Mouse (Mus musculus): ENCODE results near the gene Ssna1.

The Ssna1 gene

GRCm38 (mm10) chr2:25290101-25290815 lies 18.0 kb upstream of the Ssna1 start:
- in situ Hi-C loops (cut with MboI, MseI): no loop called here

GRCm38 (mm10) chr2:25289651-25290050 lies 17.4 kb upstream of the Ssna1 start, which contains the start of gene Lrrc26:
Gene Lrrc26, plus strand, starts transcription at chr2:25289915.
- in situ Hi-C loops (cut with MboI, MseI): no loop called here

GRCm38 (mm10) chr2:25288734-25289345 lies 16.6 kb upstream of the Ssna1 start:
- in situ Hi-C loops (cut with MboI, MseI): no loop called here

- in situ Hi-C loops (cut with MboI, MseI): no loop called here
Observed at GRCm38 (mm10) chr2:25287927-25288649, 15.8 kb upstream of the Ssna1 start, which contains the start of gene Tmem210. Gene Tmem210, plus strand, starts transcription at chr2:25288145.

GRCm38 (mm10) chr2:25286837-25287636 lies 14.8 kb upstream of the Ssna1 start:
- in situ Hi-C loops (cut with MboI, MseI): no loop called here

- in situ Hi-C loops (cut with MboI, MseI): no loop called here
Observed at GRCm38 (mm10) chr2:25286314-25286713, 14.1 kb upstream of the Ssna1 start.

- in situ Hi-C loops (cut with MboI, MseI): no loop called here
Observed at GRCm38 (mm10) chr2:25285551-25285950, 13.3 kb upstream of the Ssna1 start.

- in situ Hi-C loops (cut with MboI, MseI): no loop called here
Observed at GRCm38 (mm10) chr2:25278928-25279882, 7.0 kb upstream of the Ssna1 start.

GRCm38 (mm10) chr2:25273010-25273409 lies 772 bp upstream of the Ssna1 start:
- in situ Hi-C loops (cut with MboI, MseI): no loop called here

GRCm38 (mm10) chr2:25272515-25272914 lies 277 bp upstream of the Ssna1 start:
- in situ Hi-C loops (cut with MboI, MseI): no loop called here

GRCm38 (mm10) chr2:25267746-25268309 lies 4.4 kb downstream of the Ssna1 start:
- in situ Hi-C loops (cut with MboI, MseI): no loop called here

GRCm38 (mm10) chr2:25267241-25267640 lies 5.0 kb downstream of the Ssna1 start:
- in situ Hi-C loops (cut with MboI, MseI): no loop called here

- in situ Hi-C loops (cut with MboI, MseI): no loop called here
Observed at GRCm38 (mm10) chr2:25266720-25267119, 5.5 kb downstream of the Ssna1 start.

GRCm38 (mm10) chr2:25265897-25266656 lies 6.2 kb downstream of the Ssna1 start:
- in situ Hi-C loops (cut with MboI, MseI): no loop called here

GRCm38 (mm10) chr2:25264851-25265250 lies 7.4 kb downstream of the Ssna1 start:
- in situ Hi-C loops (cut with MboI, MseI): no loop called here

- in situ Hi-C loops (cut with MboI, MseI): no loop called here
Observed at GRCm38 (mm10) chr2:25264286-25264660, 8.0 kb downstream of the Ssna1 start.

GRCm38 (mm10) chr2:25263623-25264285 lies 8.5 kb downstream of the Ssna1 start:
- in situ Hi-C loops (cut with MboI, MseI): no loop called here

GRCm38 (mm10) chr2:25262795-25263622 lies 9.2 kb downstream of the Ssna1 start:
- in situ Hi-C loops (cut with MboI, MseI): no loop called here

Data from regulatory T cell (primary cell).